Mouse (Mus musculus) intestine, embryonic 15.5 days (tissue): Measurements from ENCODE around the gene Ift122. TPM values are rescaled to one million over a fixed set of nuclear protein-coding genes. Genes with fewer than 3 reads are reported as not detected.

Experiments
- ATAC-seq: fragments of 200-750 bp; cut with Nextera tagmentation; 2 replicates; pipeline ENCODE4 v1.8.0; 2017; ENCODE audit warnings: moderate TSS enrichment, moderate library complexity
- H3K27ac ChIP-seq: fragments of 300-500 bp; sonication (generic); 2 replicates; pipeline ENCODE4 v1.5.1; 2015; ENCODE audit warnings: mild to moderate bottlenecking, inconsistent platforms
- H3K27me3 ChIP-seq: fragments of 300-500 bp; sonication (generic); replicated peaks from 2 replicates; pipeline ENCODE4 v1.6.1; 2015; ENCODE audit warnings: inconsistent platforms
- H3K36me3 ChIP-seq: fragments of 300-500 bp; sonication (generic); 2 replicates; pipeline ENCODE4 v1.6.1; 2015; ENCODE audit warnings: inconsistent platforms
- H3K4me1 ChIP-seq: fragments of 300-500 bp; sonication (generic); replicated peaks from 2 replicates; pipeline ENCODE4 v1.6.1; 2015; ENCODE audit warnings: inconsistent platforms
- H3K4me2 ChIP-seq: fragments of 300-500 bp; sonication (generic); replicated peaks from 2 replicates; pipeline ENCODE4 v1.6.1; 2015; ENCODE audit warnings: mild to moderate bottlenecking, inconsistent platforms
- H3K4me3 ChIP-seq: fragments of 300-500 bp; sonication (generic); replicated peaks from 2 replicates; pipeline ENCODE4 v1.5.1; 2015; ENCODE audit warnings: inconsistent platforms
- H3K9ac ChIP-seq: fragments of 300-500 bp; sonication (generic); 2 replicates; pipeline ENCODE4 v1.6.1; 2015; ENCODE audit warnings: inconsistent platforms
- H3K9me3 ChIP-seq: fragments of 300-500 bp; sonication (generic); 2 replicates; pipeline ENCODE4 v1.6.1; 2016; ENCODE audit warnings: inconsistent platforms
- WGBS: fragments of 180-500 bp; shearing (Covaris S2); methylation state at CpG from one replicate; pipeline ENCODE4 v1.1.7; 2015; 5-methylcytosine and 5-hydroxymethylcytosine counted together
- polyA plus RNA-seq: library from polyadenylated mRNA; unstranded; fragments of >200 nt; fragmentation: Nextera tagmentation; extraction: Ambion mirVana; gene quantifications from 2 replicates; pipeline ENCODE4 v1.2.1, GENCODE M21; 2015

The Ift122 gene
- polyA plus RNA-seq, 1 experiment from 2014 or later, result 14.2 TPM

- peaks cover 6% of the 10 kb centered on the region for H3K36me3 ChIP-seq
- 16% methylated on average over 3 of the region's 3 CpGs for WGBS
Observed at GRCm38 (mm10) chr6:115901062-115901461, 47.8 kb downstream of the Ift122 start.

DNA sequence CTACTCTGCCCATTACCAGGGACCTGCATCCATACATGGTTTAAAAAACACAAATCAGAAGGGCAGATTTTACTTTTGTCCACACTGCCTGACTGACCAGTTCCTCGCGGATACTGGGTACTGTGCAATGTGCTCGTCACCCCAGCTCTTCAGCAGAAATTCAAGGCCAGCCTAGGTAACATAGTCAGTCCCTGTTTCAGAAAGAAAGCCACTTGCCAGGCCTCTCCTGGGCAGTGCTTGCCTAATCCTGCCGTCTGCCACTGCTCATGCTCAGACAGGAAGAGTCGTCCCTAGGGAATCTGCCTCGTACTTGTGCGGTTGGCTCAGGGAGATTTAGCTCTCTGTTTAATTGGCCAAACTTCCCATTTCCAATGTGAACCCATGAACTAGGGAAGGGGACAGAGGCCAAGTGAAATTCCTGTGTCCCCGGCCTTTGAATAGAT lies 48.2 kb downstream of the Ift122 start:
- peak overlapping the region; percentile 17; the same call in 1 of the 2 replicates for H3K27ac ChIP-seq

More at GRCm38 (mm10) chr6:115901062-115901461, 47.8 kb downstream of the Ift122 start:
- peak; percentile 84 for ATAC-seq
- Histone ChIP-seq H3K9ac (no peak overlapping the region), H3K4me1 (0 out of 2 replicates have a peak, but pooled peaks cover 8% of the 10 kb centered on the region), H3K4me2 (no peak overlapping the region), H3K27me3 (no peaks in the 10 kb centered on the region), H3K4me3 (no peak overlapping the region), H3K9me3 (no peaks in the 10 kb centered on the region), H3K27ac (peak overlapping the region; percentile 17; the same call in 1 of the 2 replicates)

GRCm38 (mm10) chr6:115902545-115902944 lies 49.3 kb downstream of the Ift122 start:
- Histone ChIP-seq H3K4me2 (no peak overlapping the region), H3K9ac (no peak overlapping the region), H3K36me3 (peaks cover 9% of the 10 kb centered on the region), H3K9me3 (no peaks in the 10 kb centered on the region), H3K4me1 (0 out of 2 replicates have a peak, but pooled peaks cover 8% of the 10 kb centered on the region), H3K27ac (no peak overlapping the region), H3K27me3 (no peaks in the 10 kb centered on the region), H3K4me3 (no peak overlapping the region)
- no peak for ATAC-seq
- WGBS, result 79% methylated on average over 3 of the region's 3 CpGs

More for the DNA sequence above, 48.2 kb downstream of the Ift122 start:
- WGBS, result 77% methylated on average over 8 of the region's 8 CpGs
- Histone ChIP-seq H3K27me3 (no peaks in the 10 kb centered on the region), H3K9ac (no peak overlapping the region), H3K4me3 (no peak overlapping the region), H3K9me3 (no peaks in the 10 kb centered on the region), H3K4me1 (0 out of 2 replicates have a peak, but pooled peaks cover 8% of the 10 kb centered on the region), H3K36me3 (peaks cover 8% of the 10 kb centered on the region), H3K4me2 (no peak overlapping the region)
- peak; percentile 31; the same call in 1 of the 2 replicates for ATAC-seq

DNA sequence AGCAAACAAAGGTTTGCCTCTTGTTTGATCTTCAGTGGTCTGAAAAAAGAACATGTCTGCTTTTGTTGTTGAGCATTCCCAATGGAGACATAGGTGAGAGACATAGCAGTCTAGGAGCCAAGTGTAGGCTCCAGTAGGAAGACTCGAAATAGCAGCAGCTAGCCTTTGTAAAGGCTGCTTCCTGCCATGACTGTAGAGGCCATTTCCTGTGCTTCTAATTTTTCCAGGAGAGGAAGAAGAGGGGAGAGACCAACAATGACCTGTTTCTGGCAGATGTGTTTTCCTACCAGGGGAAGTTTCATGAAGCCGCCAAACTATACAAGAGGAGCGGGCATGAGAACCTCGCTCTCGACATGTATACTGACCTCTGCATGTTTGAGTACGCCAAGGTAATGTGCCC lies 52.3 kb downstream of the Ift122 start:
- ATAC-seq, result no peak
- H3K4me2 ChIP-seq, result no peak overlapping the region
- H3K9me3 ChIP-seq, result no peaks in the 10 kb centered on the region
- H3K36me3 ChIP-seq, result peaks cover 7% of the 10 kb centered on the region
- WGBS, result 85% methylated on average over 6 of the region's 6 CpGs
- 0 out of 2 replicates have a peak, but pooled peaks cover 8% of the 10 kb centered on the region for H3K4me1 ChIP-seq
- H3K4me3 ChIP-seq, result no peak overlapping the region
- no peak overlapping the region for H3K27ac ChIP-seq
- no peak overlapping the region for H3K9ac ChIP-seq
- no peaks in the 10 kb centered on the region for H3K27me3 ChIP-seq

- 74% methylated on average over 1 of the region's 1 CpGs for WGBS
- Histone ChIP-seq H3K27me3 (no peaks in the 10 kb centered on the region), H3K36me3 (peaks cover 7% of the 10 kb centered on the region), H3K4me1 (0 out of 2 replicates have a peak, but pooled peaks cover 7% of the 10 kb centered on the region), H3K27ac (no peak overlapping the region), H3K4me2 (no peak overlapping the region), H3K9ac (no peak overlapping the region), H3K4me3 (no peak overlapping the region), H3K9me3 (no peaks in the 10 kb centered on the region)
- no peak for ATAC-seq
Observed at GRCm38 (mm10) chr6:115906455-115906854, 53.2 kb downstream of the Ift122 start.

DNA sequence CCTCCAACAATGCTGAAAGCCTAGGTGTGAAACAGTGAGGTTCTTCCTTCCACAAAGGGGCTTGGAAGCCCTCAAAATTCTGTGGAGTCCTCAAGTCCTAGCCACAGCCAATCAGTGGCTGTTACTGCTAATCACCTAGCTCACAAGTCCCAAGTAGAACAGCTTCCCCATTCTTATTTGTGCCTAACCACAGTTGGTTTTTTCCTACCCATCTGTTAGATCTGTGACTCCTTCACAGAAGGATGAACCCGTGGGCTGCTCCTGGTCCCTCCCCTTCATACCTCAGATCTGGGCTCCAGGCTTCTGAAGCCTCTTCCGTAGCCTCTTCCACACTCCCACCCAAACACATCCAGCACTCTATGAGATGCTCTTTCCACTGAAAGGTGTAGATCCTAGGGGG lies 53.6 kb downstream of the Ift122 start:
- Histone ChIP-seq H3K27me3 (no peaks in the 10 kb centered on the region), H3K9me3 (no peaks in the 10 kb centered on the region), H3K36me3 (peaks cover 7% of the 10 kb centered on the region), H3K4me1 (0 out of 2 replicates have a peak, but pooled peaks cover 3% of the 10 kb centered on the region), H3K27ac (no peak overlapping the region), H3K9ac (no peak overlapping the region), H3K4me2 (no peak overlapping the region), H3K4me3 (no peak overlapping the region)
- 68% methylated on average over 2 of the region's 2 CpGs for WGBS
- no peak for ATAC-seq

- Histone ChIP-seq H3K9me3 (no peaks in the 10 kb centered on the region), H3K4me2 (no peak overlapping the region), H3K27me3 (no peaks in the 10 kb centered on the region), H3K9ac (no peak overlapping the region), H3K27ac (no peak overlapping the region), H3K4me1 (no peaks in the 10 kb centered on the region), H3K4me3 (no peak overlapping the region), H3K36me3 (peaks cover 7% of the 10 kb centered on the region)
- 49% methylated on average over 6 of the region's 6 CpGs for WGBS
- ATAC-seq, result peak; percentile 26; the same call in 1 of the 2 replicates
Observed at GRCm38 (mm10) chr6:115908421-115908982, 55.2 kb downstream of the Ift122 start.

DNA sequence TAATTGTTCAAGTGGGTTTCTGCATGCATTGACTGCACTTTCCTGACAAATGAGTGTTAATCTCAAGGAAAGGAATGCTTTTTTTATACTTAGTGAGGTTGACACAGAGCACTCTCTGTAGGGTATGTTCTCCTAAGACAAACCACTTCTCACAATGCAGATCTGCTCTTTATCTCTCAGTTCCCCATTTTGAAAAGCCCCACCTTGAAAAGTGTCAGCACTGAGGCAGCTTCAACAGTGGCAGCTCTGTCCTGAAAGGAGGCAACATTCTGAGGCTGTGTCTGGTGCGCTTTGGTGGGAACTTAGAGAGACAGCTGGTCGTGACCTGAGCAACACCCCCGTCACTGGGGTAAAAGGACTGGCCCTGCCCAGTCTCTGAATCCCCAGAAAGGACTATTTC lies 55.8 kb downstream of the Ift122 start:
- ATAC-seq, result no peak
- peaks cover 7% of the 10 kb centered on the region for H3K36me3 ChIP-seq
- WGBS, result 80% methylated on average over 3 of the region's 3 CpGs
- no peak overlapping the region for H3K27ac ChIP-seq
- no peak overlapping the region for H3K4me3 ChIP-seq
- H3K4me2 ChIP-seq, result no peak overlapping the region
- H3K9ac ChIP-seq, result no peak overlapping the region
- H3K9me3 ChIP-seq, result no peaks in the 10 kb centered on the region
- H3K27me3 ChIP-seq, result no peaks in the 10 kb centered on the region
- no peaks in the 10 kb centered on the region for H3K4me1 ChIP-seq

GRCm38 (mm10) chr6:115909940-115910339 lies 56.7 kb downstream of the Ift122 start:
- Histone ChIP-seq H3K27ac (no peak overlapping the region; the same call in 1 of the 2 replicates), H3K4me1 (no peaks in the 10 kb centered on the region), H3K36me3 (peaks cover 7% of the 10 kb centered on the region)

DNA sequence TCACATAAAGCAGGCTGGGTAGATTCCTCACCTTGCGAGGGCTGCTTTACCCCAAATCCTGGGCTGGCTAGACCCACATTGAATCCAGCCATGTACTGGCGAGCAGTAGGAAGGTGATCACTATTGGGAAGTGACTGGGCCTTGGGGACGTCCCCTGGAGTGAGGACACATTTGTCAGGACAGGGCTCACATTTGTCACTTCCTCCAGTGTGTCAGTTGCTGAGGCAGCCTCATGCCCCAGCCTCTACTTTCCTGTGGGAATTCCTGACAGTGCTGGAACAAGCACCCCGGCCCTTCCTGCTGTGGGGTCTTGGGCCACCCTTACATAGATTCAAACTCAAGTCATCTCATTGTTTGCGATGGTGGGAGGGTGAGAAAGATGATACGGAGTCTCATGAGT lies 58.5 kb downstream of the Ift122 start:
- H3K27me3 ChIP-seq, result no peaks in the 10 kb centered on the region
- no peaks in the 10 kb centered on the region for H3K36me3 ChIP-seq
- 83% methylated on average over 6 of the region's 6 CpGs for WGBS
- ATAC-seq, result no peak
- no peak overlapping the region for H3K4me2 ChIP-seq
- no peaks in the 10 kb centered on the region for H3K4me1 ChIP-seq
- no peak overlapping the region for H3K4me3 ChIP-seq
- no peaks in the 10 kb centered on the region for H3K9me3 ChIP-seq
- no peak overlapping the region for H3K9ac ChIP-seq
- no peak overlapping the region for H3K27ac ChIP-seq

More at GRCm38 (mm10) chr6:115909940-115910339, 56.7 kb downstream of the Ift122 start:
- Histone ChIP-seq H3K27me3 (no peaks in the 10 kb centered on the region), H3K4me2 (no peak overlapping the region), H3K9me3 (no peaks in the 10 kb centered on the region), H3K9ac (no peak overlapping the region), H3K4me3 (no peak overlapping the region)
- WGBS, result 55% methylated on average over 8 of the region's 8 CpGs
- ATAC-seq, result peak; percentile 44; the same call in 1 of the 2 replicates

DNA sequence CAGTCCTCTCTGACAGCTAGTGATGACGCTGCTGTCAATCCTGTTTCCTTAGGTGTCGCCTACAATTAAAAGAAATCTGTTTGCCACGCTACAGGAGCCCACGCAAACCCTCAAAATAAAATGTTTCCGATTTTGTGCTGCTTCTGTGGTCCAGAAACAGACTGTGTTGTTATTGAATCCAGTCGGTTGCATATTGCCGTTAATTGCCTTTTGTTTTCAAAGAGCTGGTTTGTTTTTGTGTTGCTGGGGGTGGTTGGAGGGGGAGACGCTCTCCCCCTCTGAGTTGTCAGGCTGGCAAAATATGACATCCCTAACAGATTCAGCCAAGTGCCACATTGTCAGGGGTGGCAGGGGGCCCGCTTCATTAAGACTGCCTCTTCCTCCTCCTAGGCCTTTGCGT lies 60.2 kb downstream of the Ift122 start:
- WGBS, result 86% methylated on average over 10 of the region's 10 CpGs
- H3K4me2 ChIP-seq, result no peak overlapping the region
- H3K27me3 ChIP-seq, result no peaks in the 10 kb centered on the region
- no peak overlapping the region for H3K4me3 ChIP-seq
- no peaks in the 10 kb centered on the region for H3K36me3 ChIP-seq
- no peak for ATAC-seq
- H3K9me3 ChIP-seq, result no peaks in the 10 kb centered on the region
- no peaks in the 10 kb centered on the region for H3K4me1 ChIP-seq
- no peak overlapping the region for H3K27ac ChIP-seq
- no peak overlapping the region for H3K9ac ChIP-seq

DNA sequence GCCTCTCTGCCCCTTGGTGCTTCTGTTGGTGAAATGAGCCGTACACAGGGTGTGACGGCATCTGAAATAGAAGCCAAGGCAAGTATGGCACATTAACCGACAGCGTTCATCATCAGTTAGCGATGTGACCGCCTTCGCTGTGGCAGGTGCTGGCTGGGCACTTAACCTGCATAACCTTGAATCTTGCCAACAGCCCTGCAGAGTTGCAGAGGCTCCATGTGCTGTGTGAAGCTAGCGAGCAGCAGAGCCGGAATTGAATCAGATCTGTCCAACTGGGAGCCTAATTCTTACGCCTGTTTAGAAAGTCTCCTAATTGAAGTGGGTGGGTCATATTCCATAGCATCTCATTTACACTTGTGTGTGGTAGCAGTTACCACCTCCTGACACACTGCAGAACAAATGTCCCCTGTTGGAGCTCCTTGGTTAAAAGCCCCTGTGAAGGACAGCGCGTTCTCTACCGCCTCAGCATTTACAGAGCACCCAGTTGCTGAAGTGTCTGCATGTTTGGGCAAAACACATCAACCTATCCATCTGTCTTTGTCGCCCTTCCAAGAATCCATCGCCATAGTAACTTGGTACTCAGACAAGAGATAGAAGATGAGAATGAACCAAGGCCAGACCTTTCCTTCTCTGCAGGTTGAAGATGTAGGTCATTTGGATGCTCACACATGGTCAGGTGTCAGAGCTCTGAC lies 61.4 kb downstream of the Ift122 start:
- no peaks in the 10 kb centered on the region for H3K36me3 ChIP-seq
- H3K4me1 ChIP-seq, result no peaks in the 10 kb centered on the region

More for the DNA sequence above, 61.4 kb downstream of the Ift122 start:
- WGBS, result 87% methylated on average over 15 of the region's 15 CpGs
- H3K9me3 ChIP-seq, result no peaks in the 10 kb centered on the region
- no peak overlapping the region for H3K9ac ChIP-seq
- H3K4me2 ChIP-seq, result no peak overlapping the region
- H3K27ac ChIP-seq, result no peak overlapping the region
- no peak for ATAC-seq
- H3K27me3 ChIP-seq, result no peaks in the 10 kb centered on the region
- no peak overlapping the region for H3K4me3 ChIP-seq
